Mouse (Mus musculus): ENCODE measurements around the gene Vmn1r45. TPM values are rescaled to one million over a fixed set of nuclear protein-coding genes. Genes with fewer than 3 reads are reported as not detected.

Gene Vmn1r45
- total and polyA plus RNA-seq, 2 experiments from 2014 or later, result not detected

DNA sequence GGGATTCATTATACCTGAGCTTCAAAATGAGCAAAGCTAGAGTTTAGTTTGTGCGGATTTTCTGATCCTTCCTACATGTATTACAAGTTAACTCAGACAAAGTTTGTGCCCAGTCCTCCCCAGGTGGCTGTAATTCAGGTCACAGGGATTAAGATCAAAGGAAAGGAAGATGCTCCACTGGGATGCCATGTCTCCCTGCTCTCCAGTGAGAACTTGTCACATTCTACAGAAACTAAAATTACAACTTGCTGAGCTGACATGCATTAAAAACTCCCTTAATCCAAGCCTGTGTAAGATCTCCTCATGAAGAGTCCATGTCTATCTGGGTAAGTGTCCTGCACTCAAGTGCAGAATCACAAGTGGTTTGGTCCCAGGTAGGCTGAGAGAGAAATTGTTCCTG, 57.0 kb downstream of the Vmn1r45 start, which contains the start of gene Vmn1r44:
TSS of gene Vmn1r44 (plus strand) at position 301 of the 400 bp plus-strand sequence.
- DNase-seq (ENCODE audit: low spot score), result no peak
- H3K4me1 ChIP-seq (ENCODE audit: insufficient read depth, low read length), result no peaks in the 10 kb centered on the region
- H3K4me2 ChIP-seq (ENCODE audit: low read depth, low read length), result no peak within 1 kb of the TSS
- H3K9ac ChIP-seq (replicated peaks; ENCODE audit: low read length), result no peak within 1 kb of the TSS
- WGBS, result 83% methylated on average over 1 of the region's 1 CpGs
- H3K27me3 ChIP-seq (ENCODE audit: insufficient read depth, low read length), result no peaks in the 10 kb centered on the region
- H3K27ac ChIP-seq, result no peak within 1 kb of the TSS
- TF ChIP-seq CTCF (IDR thresholded peaks at IDR 0.05; ENCODE audit: low read depth), result no peak
- no peak within 1 kb of the TSS for H3K4me3 ChIP-seq (ENCODE audit: low read length)
- no peaks in the 10 kb centered on the region for H3K36me3 ChIP-seq (ENCODE audit: insufficient read depth, low read length)
- H3K9me3 ChIP-seq (ENCODE audit: low read length), result no peaks in the 10 kb centered on the region
- no peak for ATAC-seq

Other genes with a start within 250 kb of the Vmn1r45 start
- not detected in 2 replicates for gene Vmn1r40, start 233.1 kb downstream of the Vmn1r45 start, total RNA-seq (2014; rRNA removed)
- gene Vmn1r40, start 233.1 kb downstream of the Vmn1r45 start, polyA plus RNA-seq (2015; fragmentation: Nextera tagmentation; extraction: Ambion mirVana), result not detected in 2 replicates
- not detected in 2 replicates for gene Vmn1r41, start 199.8 kb downstream of the Vmn1r45 start, total RNA-seq (2014; rRNA removed)
- not detected in 2 replicates for gene Vmn1r41, start 199.8 kb downstream of the Vmn1r45 start, polyA plus RNA-seq (2015; fragmentation: Nextera tagmentation; extraction: Ambion mirVana)
- not detected in 2 replicates for gene Vmn1r42, start 64.2 kb downstream of the Vmn1r45 start, total RNA-seq (2014; rRNA removed)
- not detected in 2 replicates for gene Vmn1r42, start 64.2 kb downstream of the Vmn1r45 start, polyA plus RNA-seq (2015; fragmentation: Nextera tagmentation; extraction: Ambion mirVana)
- gene Vmn1r43, start 64.2 kb downstream of the Vmn1r45 start, total RNA-seq (2014; rRNA removed), result not detected in 2 replicates
- not detected in 2 replicates for gene Vmn1r43, start 64.2 kb downstream of the Vmn1r45 start, polyA plus RNA-seq (2015; fragmentation: Nextera tagmentation; extraction: Ambion mirVana)
- gene Vmn1r44, start 56.9 kb downstream of the Vmn1r45 start, total RNA-seq (2014; rRNA removed), result not detected in 2 replicates
- gene Vmn1r44, start 56.9 kb downstream of the Vmn1r45 start, polyA plus RNA-seq (2015; fragmentation: Nextera tagmentation; extraction: Ambion mirVana), result not detected in 2 replicates
- not detected in 2 replicates for gene Vmn1r46, start 28.7 kb upstream of the Vmn1r45 start, total RNA-seq (2014; rRNA removed)
- not detected in 2 replicates for gene Vmn1r46, start 28.7 kb upstream of the Vmn1r45 start, polyA plus RNA-seq (2015; fragmentation: Nextera tagmentation; extraction: Ambion mirVana)
- gene Vmn1r47, start 75.5 kb upstream of the Vmn1r45 start, total RNA-seq (2014; rRNA removed), result not detected in 2 replicates
- gene Vmn1r47, start 75.5 kb upstream of the Vmn1r45 start, polyA plus RNA-seq (2015; fragmentation: Nextera tagmentation; extraction: Ambion mirVana), result not detected in 2 replicates
- gene Vmn1r48, start 96.2 kb upstream of the Vmn1r45 start, total RNA-seq (2014; rRNA removed), result not detected in 2 replicates
- gene Vmn1r48, start 96.2 kb upstream of the Vmn1r45 start, polyA plus RNA-seq (2015; fragmentation: Nextera tagmentation; extraction: Ambion mirVana), result not detected in 2 replicates
- gene Vmn1r49, start 137.9 kb upstream of the Vmn1r45 start, total RNA-seq (2014; rRNA removed), result not detected in 2 replicates
- gene Vmn1r49, start 137.9 kb upstream of the Vmn1r45 start, polyA plus RNA-seq (2015; fragmentation: Nextera tagmentation; extraction: Ambion mirVana), result not detected in 2 replicates
- gene Vmn1r50, start 160.8 kb upstream of the Vmn1r45 start, total RNA-seq (2014; rRNA removed), result not detected in 2 replicates
- gene Vmn1r50, start 160.8 kb upstream of the Vmn1r45 start, polyA plus RNA-seq (2015; fragmentation: Nextera tagmentation; extraction: Ambion mirVana), result not detected in 2 replicates
- gene Vmn1r51, start 182.0 kb upstream of the Vmn1r45 start, total RNA-seq (2014; rRNA removed), result not detected in 2 replicates
- 0.06 TPM in 1 of 2 replicates, not detected in the other for gene Vmn1r51, start 182.0 kb upstream of the Vmn1r45 start, polyA plus RNA-seq (2015; fragmentation: Nextera tagmentation; extraction: Ambion mirVana)
- gene Vmn1r52, start 234.2 kb upstream of the Vmn1r45 start, total RNA-seq (2014; rRNA removed), result not detected in 2 replicates
- not detected in 2 replicates for gene Vmn1r52, start 234.2 kb upstream of the Vmn1r45 start, polyA plus RNA-seq (2015; fragmentation: Nextera tagmentation; extraction: Ambion mirVana)